Mouse (Mus musculus) cerebellum, adult (tissue): ENCODE results near the gene Ccdc175.

Source experiments
- ATAC-seq: cut with Nextera tagmentation; 2 replicates; pipeline ENCODE4 v1.9.2; 2017; ENCODE audit warnings: mild to moderate bottlenecking, moderate library complexity, mixed read lengths; ENCODE audit not compliant: insufficient number of reproducible peaks, low FRiP score, low TSS enrichment

Ccdc175 gene

GRCm38 (mm10) chr12:72052571-72052970 lies 132.3 kb downstream of the Ccdc175 start:
- no peak for ATAC-seq
